Mouse (Mus musculus): Measurements from ENCODE around the gene Bpifb2. TPM values are rescaled to one million over a fixed set of nuclear protein-coding genes. Genes with fewer than 3 reads are reported as not detected.

Bpifb2 gene
- total RNA-seq, 2 experiments from 2014 or later = not detected

DNA sequence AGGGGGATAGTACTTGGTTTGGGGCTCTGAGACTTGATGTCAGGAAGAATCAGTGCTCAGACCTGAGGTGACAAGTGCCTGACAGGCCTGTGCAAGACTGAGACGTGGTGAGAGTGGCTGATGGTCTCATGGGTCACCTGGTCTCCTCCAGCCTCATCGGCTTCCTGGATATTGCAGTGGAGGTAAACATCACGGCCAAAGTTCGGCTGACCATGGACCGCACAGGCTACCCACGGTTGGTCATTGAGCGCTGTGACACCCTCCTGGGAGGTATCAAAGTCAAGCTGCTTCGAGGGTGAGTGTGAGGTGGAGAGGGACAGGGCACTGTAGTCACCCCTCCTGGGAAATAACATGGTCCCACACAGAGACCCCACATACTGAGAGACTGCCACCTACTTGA, 69.7 kb downstream of the Bpifb2 start:
- Histone ChIP-seq H3K4me3 (no peak overlapping the region), H3K27ac (no peak overlapping the region)
- no peak for DNase-seq (ENCODE audit: low spot score in 2 of 2)
- TF ChIP-seq CTCF (conservative IDR thresholded peaks at IDR 0.05) = no peak

Other genes with a start within 250 kb of the Bpifb2 start
- gene Commd7, start 242.3 kb upstream of the Bpifb2 start, total RNA-seq (2021) = 10 to 100 TPM; 25.2 to 31.0 TPM
- 1 to 10 TPM; 1.4 to 2.1 TPM for gene Dnmt3b, start 225.6 kb upstream of the Bpifb2 start, total RNA-seq (2021)
- gene Dnmt3c, start 178.4 kb upstream of the Bpifb2 start, total RNA-seq (2021) = under 1 TPM in 1 of 2 experiments, not detected in 1; 0.17 TPM
- 10 to 100 TPM; 72.4 to 75.8 TPM for gene Mapre1, start 133.8 kb upstream of the Bpifb2 start, total RNA-seq (2021)
- under 1 TPM; 0.12 to 0.46 TPM for gene Efcab8, start 95.1 kb upstream of the Bpifb2 start, total RNA-seq (2021)
- gene Sun5, start 4.0 kb upstream of the Bpifb2 start, total RNA-seq (2021) = not detected
- gene Bpifb6, start 25.3 kb downstream of the Bpifb2 start, total RNA-seq (2021) = not detected
- gene Bpifb3, start 43.2 kb downstream of the Bpifb2 start, total RNA-seq (2021) = not detected
- gene Bpifb4, start 63.2 kb downstream of the Bpifb2 start, total RNA-seq (2021) = not detected
- not detected for gene Bpifa6, start 99.9 kb downstream of the Bpifb2 start, total RNA-seq (2021)
- not detected for gene Bpifa2, start 133.2 kb downstream of the Bpifb2 start, total RNA-seq (2021)